Mouse (Mus musculus): ENCODE results near the gene Kmt2c. TPM values are rescaled to one million over a fixed set of nuclear protein-coding genes. Genes with fewer than 3 reads are reported as not detected.

Gene Kmt2c
- polyA plus RNA-seq, 1 experiment from 2014 or later = 8.1 TPM

DNA sequence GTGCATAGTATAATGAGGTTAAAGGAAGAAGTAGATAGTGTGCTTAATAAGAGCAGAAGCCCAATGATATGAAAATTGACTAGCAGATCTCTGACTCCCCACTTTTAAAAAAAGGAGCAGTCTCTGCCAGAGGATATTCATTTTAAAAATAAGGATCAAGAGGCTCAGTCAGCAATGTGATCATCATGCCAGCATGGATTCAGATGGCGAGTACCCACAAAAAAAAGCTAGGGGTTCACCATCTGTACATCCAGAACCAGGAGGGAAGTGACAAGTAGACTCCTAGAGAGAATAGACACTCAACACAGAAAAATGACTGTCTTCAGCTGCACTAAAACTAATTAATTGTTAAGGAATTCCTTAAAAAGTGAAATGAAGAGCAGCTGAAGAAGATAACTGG is 76.0 kb downstream of the Kmt2c start:
- Histone ChIP-seq H3K4me2 (ENCODE audit: low read depth, low read length) (no peak overlapping the region), H3K4me1 (ENCODE audit: control insufficient read depth, insufficient read depth, low read length) (no peaks in the 10 kb centered on the region), H3K4me3 (ENCODE audit: low read length) (no peak overlapping the region), H3K27ac (ENCODE audit: low read length) (no peak overlapping the region), H3K9me3 (ENCODE audit: control insufficient read depth, low read length) (no peaks in the 10 kb centered on the region), H3K27me3 (replicated peaks; ENCODE audit: control insufficient read depth, insufficient read depth, low read length) (no peaks in the 10 kb centered on the region), H3K9ac (ENCODE audit: low read depth, low read length) (no peak overlapping the region), H3K36me3 (ENCODE audit: control insufficient read depth, insufficient read depth, low read length) (no peaks in the 10 kb centered on the region)
- no peak for ATAC-seq
- 76% methylated on average over 1 of the region's 1 CpGs for WGBS

DNA sequence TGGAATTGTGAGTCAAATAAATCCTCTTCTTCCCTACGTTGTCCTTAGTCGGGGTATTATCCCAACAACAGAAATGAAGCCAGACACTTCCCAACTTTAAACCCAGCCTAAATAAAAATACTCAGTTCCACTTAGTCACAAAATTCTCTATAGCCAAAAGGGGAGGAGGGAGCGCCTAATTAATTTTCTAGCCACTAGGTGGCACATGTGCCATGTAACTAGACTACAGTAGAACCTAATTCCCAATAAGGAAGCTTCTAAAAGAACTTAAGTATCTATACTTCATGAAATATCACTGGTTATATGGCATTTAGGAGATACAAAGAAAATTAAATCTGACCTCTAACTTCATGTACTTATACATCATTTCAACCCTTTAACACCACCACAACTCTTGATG is 78.0 kb downstream of the Kmt2c start:
- 42% methylated on average over 3 of the region's 3 CpGs for WGBS
- ATAC-seq = no peak

DNA sequence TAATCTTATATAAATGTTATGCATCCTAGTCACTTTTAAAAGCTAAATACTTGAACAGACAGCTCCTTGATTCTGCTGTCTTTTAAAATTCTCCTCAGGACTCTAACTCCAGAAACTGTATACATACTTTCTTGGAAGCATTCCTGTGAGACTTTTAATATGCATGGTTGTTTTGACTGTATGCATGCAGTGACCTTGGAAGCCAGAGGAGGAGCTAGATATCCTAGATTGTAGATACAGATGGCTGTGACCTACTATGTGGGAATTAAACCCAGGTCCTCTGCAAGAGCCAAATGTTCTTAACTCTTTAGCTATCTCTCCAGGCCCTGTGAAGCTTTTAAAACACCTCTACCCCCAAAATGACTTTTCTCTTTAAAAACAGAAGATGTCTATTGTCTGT is 83.2 kb downstream of the Kmt2c start:
- no peak for ATAC-seq
- H3K4me2 ChIP-seq (ENCODE audit: low read depth, low read length) = no peak overlapping the region

More for the DNA sequence above, 78.0 kb downstream of the Kmt2c start:
- H3K4me1 ChIP-seq (ENCODE audit: control insufficient read depth, insufficient read depth, low read length) = no peaks in the 10 kb centered on the region
- H3K4me2 ChIP-seq (ENCODE audit: low read depth, low read length) = no peak overlapping the region
- no peak overlapping the region for H3K4me3 ChIP-seq (ENCODE audit: low read length)
- H3K9ac ChIP-seq (ENCODE audit: low read depth, low read length) = no peak overlapping the region
- no peaks in the 10 kb centered on the region for H3K36me3 ChIP-seq (ENCODE audit: control insufficient read depth, insufficient read depth, low read length)
- no peak overlapping the region for H3K27ac ChIP-seq (ENCODE audit: low read length)
- H3K9me3 ChIP-seq (ENCODE audit: control insufficient read depth, low read length) = no peaks in the 10 kb centered on the region
- H3K27me3 ChIP-seq (replicated peaks; ENCODE audit: control insufficient read depth, insufficient read depth, low read length) = no peaks in the 10 kb centered on the region

DNA sequence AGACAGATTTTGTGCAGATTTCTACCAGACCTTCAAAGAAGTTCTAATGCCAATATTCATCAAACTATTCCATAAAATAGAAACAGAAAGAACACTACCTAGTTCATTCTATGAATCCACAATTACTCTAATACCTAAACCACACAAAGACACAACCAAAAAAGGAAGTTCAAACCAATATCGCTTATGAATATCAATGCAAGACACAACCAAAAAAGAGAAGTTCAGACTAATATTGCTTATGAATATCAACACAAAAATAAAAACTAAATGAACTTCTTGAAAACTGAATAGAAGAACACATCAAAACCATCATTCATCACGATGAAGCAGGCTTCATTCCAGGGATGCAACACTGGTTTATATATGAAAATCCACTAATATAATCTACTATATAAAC is 101.9 kb downstream of the Kmt2c start:
- Histone ChIP-seq H3K4me3 (ENCODE audit: low read length) (no peak overlapping the region), H3K36me3 (ENCODE audit: control insufficient read depth, insufficient read depth, low read length) (peaks cover 4% of the 10 kb centered on the region; the same call in 1 of the 2 replicates), H3K27ac (ENCODE audit: low read length) (no peak overlapping the region), H3K27me3 (replicated peaks; ENCODE audit: control insufficient read depth, insufficient read depth, low read length) (no peaks in the 10 kb centered on the region), H3K4me2 (ENCODE audit: low read depth, low read length) (no peak overlapping the region), H3K9me3 (ENCODE audit: control insufficient read depth, low read length) (no peaks in the 10 kb centered on the region), H3K4me1 (ENCODE audit: control insufficient read depth, insufficient read depth, low read length) (no peaks in the 10 kb centered on the region), H3K9ac (ENCODE audit: low read depth, low read length) (no peak overlapping the region)
- no peak for ATAC-seq
- 93% methylated on average over 2 of the region's 2 CpGs for WGBS

More for the DNA sequence above, 83.2 kb downstream of the Kmt2c start:
- Histone ChIP-seq H3K27ac (ENCODE audit: low read length) (no peak overlapping the region), H3K36me3 (ENCODE audit: control insufficient read depth, insufficient read depth, low read length) (no peaks in the 10 kb centered on the region), H3K9ac (ENCODE audit: low read depth, low read length) (no peak overlapping the region), H3K27me3 (replicated peaks; ENCODE audit: control insufficient read depth, insufficient read depth, low read length) (no peaks in the 10 kb centered on the region), H3K4me1 (ENCODE audit: control insufficient read depth, insufficient read depth, low read length) (no peaks in the 10 kb centered on the region), H3K9me3 (ENCODE audit: control insufficient read depth, low read length) (no peaks in the 10 kb centered on the region), H3K4me3 (ENCODE audit: low read length) (no peak overlapping the region)

DNA sequence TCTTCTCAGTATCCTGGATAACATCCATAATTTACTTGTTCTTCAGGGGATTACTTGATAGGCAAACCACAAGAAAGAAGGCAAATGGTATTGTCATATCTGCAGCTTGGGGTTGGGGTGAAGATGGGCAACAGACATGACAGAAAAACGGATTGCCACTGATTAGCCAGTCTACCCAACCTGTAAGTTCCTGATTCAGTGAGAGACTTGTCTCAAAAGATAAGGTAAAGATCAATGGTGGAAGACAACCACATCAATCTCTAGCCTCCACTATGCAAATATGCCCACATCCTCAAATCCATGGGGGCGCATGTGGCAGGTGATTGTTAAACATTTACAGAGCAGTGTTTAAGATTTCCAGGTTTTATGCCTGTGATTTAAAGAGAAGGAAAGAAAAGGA is 105.9 kb downstream of the Kmt2c start:
- Histone ChIP-seq H3K27ac (ENCODE audit: low read length) (no peak overlapping the region), H3K4me2 (ENCODE audit: low read depth, low read length) (no peak overlapping the region), H3K9me3 (ENCODE audit: control insufficient read depth, low read length) (no peaks in the 10 kb centered on the region), H3K27me3 (replicated peaks; ENCODE audit: control insufficient read depth, insufficient read depth, low read length) (no peaks in the 10 kb centered on the region), H3K9ac (ENCODE audit: low read depth, low read length) (no peak overlapping the region), H3K4me1 (ENCODE audit: control insufficient read depth, insufficient read depth, low read length) (no peaks in the 10 kb centered on the region), H3K36me3 (ENCODE audit: control insufficient read depth, insufficient read depth, low read length) (0 out of 2 replicates have a peak, but pooled peaks cover 4% of the 10 kb centered on the region), H3K4me3 (ENCODE audit: low read length) (no peak overlapping the region)
- 59% methylated on average over 2 of the region's 2 CpGs for whole genome bisulfite sequencing
- no peak for ATAC-seq

DNA sequence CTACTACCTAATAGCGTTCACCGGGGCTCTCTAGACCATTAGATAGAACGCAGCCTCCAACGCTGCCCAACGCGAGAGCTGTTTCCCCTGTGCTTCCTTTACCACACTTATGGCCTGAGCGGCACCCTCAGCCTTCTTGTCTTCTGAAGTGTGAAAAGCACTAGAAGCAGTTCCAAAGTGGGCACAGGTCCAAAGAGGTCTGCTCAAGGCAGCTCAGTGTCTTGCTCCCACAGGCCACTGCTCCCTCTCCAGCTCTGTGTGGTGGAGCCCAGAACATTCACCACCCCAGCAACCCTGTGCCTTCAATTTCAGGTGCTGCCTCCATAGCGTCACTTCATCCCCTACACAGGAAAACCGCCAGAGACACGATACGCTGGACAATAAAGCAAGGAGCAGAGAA is 115.0 kb downstream of the Kmt2c start:
- no peak overlapping the region for H3K27ac ChIP-seq (ENCODE audit: low read length)
- H3K4me1 ChIP-seq (ENCODE audit: control insufficient read depth, insufficient read depth, low read length) = no peaks in the 10 kb centered on the region
- H3K4me3 ChIP-seq (ENCODE audit: low read length) = no peak overlapping the region
- no peak overlapping the region for H3K4me2 ChIP-seq (ENCODE audit: low read depth, low read length)
- H3K27me3 ChIP-seq (replicated peaks; ENCODE audit: control insufficient read depth, insufficient read depth, low read length) = no peaks in the 10 kb centered on the region
- no peak overlapping the region for H3K9ac ChIP-seq (ENCODE audit: low read depth, low read length)
- ATAC-seq = no peak
- H3K36me3 ChIP-seq (ENCODE audit: control insufficient read depth, insufficient read depth, low read length) = no peaks in the 10 kb centered on the region
- WGBS = 85% methylated on average over 11 of the region's 11 CpGs
- no peaks in the 10 kb centered on the region for H3K9me3 ChIP-seq (ENCODE audit: control insufficient read depth, low read length)

DNA sequence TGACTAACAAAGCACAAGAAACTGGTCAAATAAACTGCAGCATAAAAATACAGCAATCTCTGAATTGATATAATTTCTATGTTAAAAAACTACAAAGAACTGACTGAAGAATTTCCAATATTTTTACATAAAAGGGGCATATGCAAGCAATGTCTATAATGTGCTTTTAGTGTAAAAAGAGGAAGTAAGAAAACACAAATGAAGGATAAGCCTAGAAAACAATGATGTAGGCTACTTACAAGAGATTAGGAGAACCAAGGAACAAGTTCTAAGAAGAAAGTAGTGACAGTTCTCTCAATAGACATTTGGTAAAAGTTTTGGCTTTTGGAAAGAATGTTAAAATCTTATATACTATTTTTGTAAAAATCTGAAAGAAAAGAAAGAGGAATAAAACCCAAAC is 119.4 kb downstream of the Kmt2c start:
- no peak for ATAC-seq
- Histone ChIP-seq H3K9me3 (ENCODE audit: control insufficient read depth, low read length) (no peaks in the 10 kb centered on the region), H3K9ac (ENCODE audit: low read depth, low read length) (no peak overlapping the region), H3K4me2 (ENCODE audit: low read depth, low read length) (no peak overlapping the region), H3K4me3 (ENCODE audit: low read length) (no peak overlapping the region), H3K27ac (ENCODE audit: low read length) (no peak overlapping the region), H3K36me3 (ENCODE audit: control insufficient read depth, insufficient read depth, low read length) (no peaks in the 10 kb centered on the region), H3K27me3 (replicated peaks; ENCODE audit: control insufficient read depth, insufficient read depth, low read length) (no peaks in the 10 kb centered on the region), H3K4me1 (ENCODE audit: control insufficient read depth, insufficient read depth, low read length) (no peaks in the 10 kb centered on the region)

DNA sequence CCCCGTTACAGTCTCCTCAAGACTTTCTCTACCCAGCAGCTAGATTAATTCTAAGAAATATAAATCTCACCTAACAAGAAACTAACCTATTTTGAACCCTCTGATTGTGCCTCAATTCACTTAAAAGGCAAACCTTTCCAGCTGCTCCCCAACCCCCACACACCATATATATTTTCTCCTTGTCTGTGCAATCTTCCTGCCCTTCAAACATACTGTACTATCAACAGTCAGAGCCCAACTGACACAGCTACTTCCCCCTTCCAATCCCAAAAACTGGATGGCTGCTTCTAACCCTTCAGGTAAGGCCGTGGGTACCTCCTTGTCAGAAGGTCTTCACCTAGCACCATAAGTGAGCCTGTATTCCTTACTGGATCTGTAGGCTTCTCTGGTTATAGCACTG is 130.2 kb downstream of the Kmt2c start:
- Histone ChIP-seq H3K27ac (ENCODE audit: low read length) (no peak overlapping the region), H3K9ac (ENCODE audit: low read depth, low read length) (no peak overlapping the region), H3K4me3 (ENCODE audit: low read length) (no peak overlapping the region), H3K36me3 (ENCODE audit: control insufficient read depth, insufficient read depth, low read length) (no peaks in the 10 kb centered on the region), H3K9me3 (ENCODE audit: control insufficient read depth, low read length) (no peaks in the 10 kb centered on the region), H3K4me1 (ENCODE audit: control insufficient read depth, insufficient read depth, low read length) (no peaks in the 10 kb centered on the region), H3K27me3 (replicated peaks; ENCODE audit: control insufficient read depth, insufficient read depth, low read length) (no peaks in the 10 kb centered on the region), H3K4me2 (ENCODE audit: low read depth, low read length) (no peak overlapping the region)
- WGBS = 97% methylated on average over 2 of the region's 2 CpGs
- no peak for ATAC-seq

DNA sequence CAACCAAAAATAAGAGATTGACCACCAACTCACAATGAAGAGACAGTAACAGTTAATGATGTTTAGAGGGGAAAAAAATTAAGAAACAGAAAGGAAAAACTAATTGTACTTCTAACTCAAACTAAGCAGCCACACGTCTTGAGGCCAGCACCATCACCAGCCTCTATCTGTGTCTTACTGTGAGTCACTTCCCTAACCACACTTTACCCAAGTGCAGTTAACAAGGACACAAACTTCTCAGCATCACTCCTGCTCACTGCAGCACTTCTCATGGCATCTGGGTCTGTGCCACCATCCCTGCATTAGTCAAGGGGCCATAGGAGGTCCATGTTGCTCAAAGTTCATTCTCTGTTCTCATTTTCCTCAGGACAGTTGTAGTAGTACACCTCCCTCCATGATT is 131.5 kb downstream of the Kmt2c start:
- Histone ChIP-seq H3K36me3 (ENCODE audit: control insufficient read depth, insufficient read depth, low read length) (no peaks in the 10 kb centered on the region), H3K27ac (ENCODE audit: low read length) (no peak overlapping the region), H3K4me1 (ENCODE audit: control insufficient read depth, insufficient read depth, low read length) (no peaks in the 10 kb centered on the region), H3K9ac (ENCODE audit: low read depth, low read length) (no peak overlapping the region), H3K4me2 (ENCODE audit: low read depth, low read length) (no peak overlapping the region), H3K27me3 (replicated peaks; ENCODE audit: control insufficient read depth, insufficient read depth, low read length) (no peaks in the 10 kb centered on the region), H3K9me3 (ENCODE audit: control insufficient read depth, low read length) (no peaks in the 10 kb centered on the region), H3K4me3 (ENCODE audit: low read length) (no peak overlapping the region)
- no peak for ATAC-seq
- 80% methylated on average over 1 of the region's 1 CpGs for WGBS

DNA sequence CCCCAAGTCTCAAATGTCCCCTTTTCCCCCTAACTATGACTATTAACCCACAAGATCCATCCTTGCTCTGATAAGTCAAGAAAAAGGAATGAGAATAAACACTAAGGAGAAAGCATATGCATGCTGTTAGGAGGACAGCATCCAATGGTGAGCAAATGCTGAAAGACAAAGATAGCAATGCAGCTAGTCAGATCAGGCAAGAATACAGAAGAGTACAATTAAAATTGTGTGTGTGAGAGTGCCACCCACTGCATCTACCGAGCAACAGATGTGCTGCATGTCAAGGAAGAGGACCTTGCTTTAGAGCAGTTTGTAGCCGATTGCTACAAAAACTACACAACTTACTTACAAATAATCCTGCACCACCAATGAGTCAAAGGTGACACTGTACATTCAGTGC is 145.1 kb downstream of the Kmt2c start:
- H3K4me1 ChIP-seq (ENCODE audit: control insufficient read depth, insufficient read depth, low read length) = no peaks in the 10 kb centered on the region
- H3K27me3 ChIP-seq (replicated peaks; ENCODE audit: control insufficient read depth, insufficient read depth, low read length) = no peaks in the 10 kb centered on the region
- H3K4me2 ChIP-seq (ENCODE audit: low read depth, low read length) = no peak overlapping the region
- ATAC-seq = no peak
- no peaks in the 10 kb centered on the region for H3K9me3 ChIP-seq (ENCODE audit: control insufficient read depth, low read length)
- H3K9ac ChIP-seq (ENCODE audit: low read depth, low read length) = no peak overlapping the region
- 91% methylated on average over 2 of the region's 2 CpGs for WGBS
- no peak overlapping the region for H3K4me3 ChIP-seq (ENCODE audit: low read length)
- H3K36me3 ChIP-seq (ENCODE audit: control insufficient read depth, insufficient read depth, low read length) = peaks cover 7% of the 10 kb centered on the region
- no peak overlapping the region for H3K27ac ChIP-seq (ENCODE audit: low read length)

Data from intestine, embryonic 16.5 days (tissue).